Mouse (Mus musculus): ENCODE results near the gene Sncg.
"Not testable (repeated sequence)": the region's sequence is repeated elsewhere in the genome, so short reads cannot be mapped to it uniquely, and the experiment has no call there.

Sncg gene

GRCm38 (mm10) chr14:34370921-34371320, 3.7 kb downstream of the Sncg start:
- no peak for DNase-seq (ENCODE audit: low read depth, low spot score)

DNA sequence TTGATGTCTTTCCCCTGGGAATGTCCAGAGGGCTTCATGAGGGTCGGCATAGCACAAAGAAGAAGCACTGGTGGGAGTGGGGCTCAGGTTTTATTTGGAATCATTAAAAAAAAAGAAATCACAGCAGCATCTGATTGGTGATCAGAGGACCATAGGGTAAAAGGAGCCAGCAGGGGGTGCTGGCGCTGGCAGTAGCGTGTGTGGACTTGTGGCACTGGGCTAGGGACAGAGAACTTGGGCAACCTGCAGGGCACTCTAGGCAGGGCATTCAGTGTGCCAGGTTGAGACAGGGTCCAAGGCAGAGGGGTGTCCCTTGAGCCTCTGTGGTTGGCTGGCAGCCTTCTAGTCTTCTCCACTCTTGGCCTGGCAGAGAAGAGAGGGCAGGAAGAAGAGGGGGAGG, 4.4 kb downstream of the Sncg start:
- no peak for DNase-seq (ENCODE audit: low read depth, low spot score)

DNA sequence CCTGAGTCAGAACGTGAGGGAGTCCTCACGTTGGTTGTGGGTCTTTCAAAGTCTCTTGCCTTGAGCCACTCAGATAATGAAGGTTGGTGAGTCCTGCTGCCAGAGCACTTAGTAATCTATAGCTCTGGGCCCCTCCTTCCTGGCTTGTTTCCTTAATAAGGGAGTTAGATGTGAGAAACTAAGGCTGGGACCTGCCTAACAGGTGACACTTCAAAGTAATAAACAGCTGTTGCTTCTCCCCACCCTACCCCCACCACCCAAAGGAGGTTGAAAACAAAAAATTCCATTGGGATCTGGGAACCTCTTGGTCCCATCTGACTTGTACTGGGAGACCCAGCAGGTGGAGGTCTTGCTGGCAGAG, 9.5 kb downstream of the Sncg start:
- no peak for DNase-seq (ENCODE audit: low read depth, low spot score)

DNA sequence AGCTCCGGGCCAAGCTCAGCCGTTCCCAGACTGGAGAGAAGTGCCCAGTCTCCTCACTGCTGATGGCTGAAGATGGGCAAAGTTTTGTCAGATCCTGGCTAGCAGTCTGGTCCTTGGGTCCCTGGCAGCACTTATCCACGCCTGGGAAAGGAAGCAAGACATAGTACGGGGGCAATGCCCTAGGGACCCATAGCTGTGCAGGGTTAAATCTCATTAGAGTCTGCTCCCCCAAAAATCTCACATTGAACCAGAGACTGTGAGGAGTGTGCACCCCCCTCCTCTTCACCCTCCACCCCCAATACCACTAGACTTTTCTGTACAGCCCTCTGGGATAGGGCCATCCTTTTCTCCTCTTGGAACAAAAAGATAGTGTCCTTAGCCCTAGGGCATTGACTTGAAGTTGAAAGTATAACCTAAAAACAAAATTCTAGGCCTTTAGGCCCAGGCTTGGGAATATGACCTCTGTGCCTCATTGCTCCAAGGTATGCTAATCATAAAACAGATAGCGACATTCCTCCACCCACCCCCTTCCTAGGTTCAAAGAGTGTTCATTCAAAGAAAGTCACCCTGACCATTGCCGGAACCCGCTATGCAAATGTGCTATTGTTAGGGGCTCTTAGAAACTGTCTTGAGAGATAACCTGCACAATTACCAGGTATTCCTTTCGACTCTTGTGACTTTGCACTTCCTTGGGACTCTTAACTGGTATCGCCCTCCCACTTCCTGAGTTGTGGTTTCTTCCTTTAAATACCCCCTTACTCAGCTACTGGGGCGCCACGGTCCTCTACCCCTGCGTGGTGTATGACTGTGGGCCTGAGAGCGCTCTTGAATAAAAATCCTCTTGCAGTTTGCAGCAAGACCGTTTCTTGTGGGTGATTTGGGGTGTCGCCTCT, 10.1 kb downstream of the Sncg start:
- DNase-seq (ENCODE audit: low read depth, low spot score): not testable (repeated sequence)

DNA sequence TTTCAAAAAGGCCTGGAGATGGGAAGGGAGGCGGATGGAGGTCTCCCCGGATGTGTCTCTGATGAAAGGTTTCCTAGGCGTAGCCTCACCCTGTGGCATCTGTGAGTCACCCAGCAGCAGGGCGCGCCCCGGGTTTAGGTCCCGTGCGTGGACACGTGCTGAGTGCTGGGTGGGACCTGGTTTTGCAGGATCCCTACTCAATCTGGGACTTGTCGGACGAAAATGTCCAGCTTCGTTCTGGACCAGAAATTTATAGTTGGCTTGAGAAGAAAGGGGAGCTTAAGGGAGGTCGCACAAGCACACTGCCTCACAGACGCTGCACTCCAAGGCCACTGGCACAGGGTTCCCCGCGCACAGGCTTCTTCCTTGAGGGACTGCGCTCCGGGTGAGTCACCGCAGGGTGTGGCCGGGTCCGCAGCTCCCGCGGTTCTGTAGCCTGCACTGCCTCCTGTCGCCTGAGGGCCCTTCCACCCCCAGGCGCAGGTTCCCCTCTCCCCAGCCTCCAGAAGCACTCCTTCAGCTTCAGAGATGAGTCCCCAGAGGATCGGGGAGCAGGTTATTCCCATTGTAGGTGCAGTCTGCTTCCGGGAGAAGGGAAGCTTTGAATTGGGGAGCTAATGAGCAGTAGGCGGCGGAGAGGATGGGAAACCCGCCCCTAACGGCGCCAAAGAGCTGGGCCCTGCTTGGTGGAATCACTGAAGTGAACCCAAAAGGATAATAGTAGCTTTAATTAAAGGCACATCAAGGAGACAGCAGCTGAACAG, 10.9 kb downstream of the Sncg start:
- peak; percentile 86 for DNase-seq (ENCODE audit: low read depth, low spot score)

DNA sequence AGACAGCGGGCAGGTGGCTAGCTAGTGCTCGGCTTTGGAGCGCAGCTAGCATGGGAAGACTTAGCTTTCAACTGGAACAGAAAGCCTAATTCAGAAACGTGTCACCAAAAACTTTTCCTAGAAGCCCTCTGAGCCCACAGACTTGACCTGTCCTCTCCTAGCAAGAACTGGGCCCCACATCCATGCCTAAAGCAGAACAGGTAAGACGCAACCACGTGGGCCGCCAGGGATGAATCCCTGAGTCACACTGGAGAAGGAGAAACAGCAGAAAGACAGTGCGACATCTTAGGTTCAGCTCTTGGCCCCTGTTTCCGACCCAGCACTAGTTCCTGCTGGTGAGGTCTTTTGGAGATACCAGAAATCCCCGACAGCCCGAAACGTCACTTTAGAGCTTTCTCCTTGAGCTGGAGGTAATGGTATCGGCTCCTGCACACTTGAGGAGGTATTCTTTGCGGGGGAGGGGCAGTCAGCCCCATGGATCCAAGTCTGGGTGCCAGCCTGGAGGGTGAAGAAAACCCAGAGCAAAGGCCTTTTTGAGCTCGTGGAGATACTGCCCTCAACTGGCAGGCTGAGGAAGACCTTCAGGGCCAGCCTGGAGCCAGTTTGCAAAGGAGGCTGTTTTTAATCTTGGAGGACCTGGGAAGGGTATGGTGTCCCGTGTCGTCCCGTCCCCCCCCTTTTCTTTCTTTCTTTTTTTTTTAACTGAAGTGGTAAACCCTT, 11.7 kb downstream of the Sncg start:
- peak; percentile 92 for DNase-seq (ENCODE audit: low read depth, low spot score)

DNA sequence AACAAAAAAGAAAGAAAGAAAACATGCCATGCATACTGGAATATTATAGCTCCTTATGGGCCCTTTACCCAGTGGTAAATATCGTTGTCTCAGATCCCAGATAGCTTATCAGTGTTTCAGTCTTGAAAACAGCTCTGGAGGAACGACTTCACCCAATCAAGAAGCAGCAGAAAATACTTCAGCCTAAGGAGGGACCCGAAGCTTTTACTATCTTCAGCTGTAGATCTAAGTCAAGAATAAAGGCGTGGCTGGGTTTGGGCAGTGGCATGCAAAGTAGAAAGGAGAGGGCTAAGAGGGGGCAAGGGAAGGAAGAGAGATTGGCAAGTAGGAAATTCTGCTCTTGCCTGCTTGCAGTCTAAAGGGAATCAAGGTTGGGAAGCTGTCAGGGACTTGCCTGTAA, 12.5 kb downstream of the Sncg start:
- no peak for DNase-seq (ENCODE audit: low read depth, low spot score)

GRCm38 (mm10) chr14:34360251-34360650, 14.3 kb downstream of the Sncg start:
- DNase-seq (ENCODE audit: low read depth, low spot score): no peak

DNA sequence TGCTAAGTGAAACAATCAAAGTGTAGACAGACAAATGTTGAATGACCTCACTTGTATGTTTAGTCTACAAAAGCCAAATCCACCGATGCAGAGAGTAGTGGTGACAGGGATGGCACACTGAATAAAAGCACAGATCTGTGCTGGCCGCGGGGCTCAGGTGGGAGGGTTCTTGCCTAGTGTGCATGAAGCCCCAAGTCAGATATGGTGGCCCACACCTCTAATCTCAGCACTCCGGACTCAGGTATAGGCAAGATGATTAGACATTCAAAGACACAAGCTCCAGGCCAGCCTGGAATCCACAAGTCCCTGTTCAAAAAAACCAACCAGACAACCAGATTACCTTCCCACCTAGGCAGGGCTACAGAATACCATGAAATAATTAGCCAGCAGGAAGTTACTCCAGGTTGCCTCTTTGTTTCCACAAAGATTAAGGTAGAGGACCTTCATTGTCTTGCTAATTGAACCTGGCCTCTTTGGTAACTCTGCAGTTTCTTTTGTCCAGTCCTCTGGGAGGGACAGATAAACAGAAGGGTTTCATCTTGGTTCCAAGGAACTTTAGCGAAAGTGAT, 14.8 kb downstream of the Sncg start:
- no peak for DNase-seq (ENCODE audit: low read depth, low spot score)

DNA sequence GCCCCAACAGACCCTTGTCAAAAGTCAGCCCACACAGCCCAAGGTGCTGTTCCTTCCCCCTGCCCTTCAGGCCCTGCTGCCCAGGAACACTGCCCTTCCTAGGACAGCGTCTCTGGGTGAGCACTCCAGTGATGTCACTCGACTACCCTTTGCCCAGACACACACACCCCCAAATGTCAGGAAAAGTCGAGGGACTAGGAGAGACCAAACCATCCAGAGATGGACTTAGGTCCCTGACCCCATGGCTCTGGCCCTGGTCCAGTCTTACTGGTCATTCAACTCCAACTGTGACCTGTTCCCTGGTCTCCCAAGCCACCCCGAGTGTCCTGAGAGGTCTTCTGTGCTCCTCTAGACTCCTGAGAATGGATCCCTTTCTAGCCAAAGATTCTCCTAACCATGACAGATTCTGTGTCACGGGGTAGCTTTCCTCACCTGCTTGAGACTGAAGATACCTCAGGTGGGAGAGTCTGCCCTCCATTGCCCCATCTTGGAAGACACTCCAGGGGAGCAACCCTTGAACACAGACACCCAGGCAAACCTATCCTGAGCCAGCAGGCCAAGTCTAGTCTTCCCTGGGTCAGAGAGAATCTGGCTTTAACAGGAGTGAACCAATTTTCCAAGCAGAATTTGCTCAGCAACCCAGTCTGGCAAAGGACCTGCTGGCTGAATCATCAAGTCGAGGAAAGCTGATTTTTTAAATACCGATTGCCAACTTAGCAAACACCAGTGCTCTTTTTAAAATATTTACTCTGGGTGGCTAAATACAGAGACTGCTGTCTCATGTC, 16.7 kb downstream of the Sncg start:
- peak; percentile 60 for DNase-seq (ENCODE audit: low read depth, low spot score)

GRCm38 (mm10) chr14:34355301-34355700, 19.3 kb downstream of the Sncg start, which contains the start of gene Fam25c:
Gene Fam25c, minus strand, starts transcription at chr14:34355433.
- no peak for DNase-seq (ENCODE audit: low read depth, low spot score)

DNA sequence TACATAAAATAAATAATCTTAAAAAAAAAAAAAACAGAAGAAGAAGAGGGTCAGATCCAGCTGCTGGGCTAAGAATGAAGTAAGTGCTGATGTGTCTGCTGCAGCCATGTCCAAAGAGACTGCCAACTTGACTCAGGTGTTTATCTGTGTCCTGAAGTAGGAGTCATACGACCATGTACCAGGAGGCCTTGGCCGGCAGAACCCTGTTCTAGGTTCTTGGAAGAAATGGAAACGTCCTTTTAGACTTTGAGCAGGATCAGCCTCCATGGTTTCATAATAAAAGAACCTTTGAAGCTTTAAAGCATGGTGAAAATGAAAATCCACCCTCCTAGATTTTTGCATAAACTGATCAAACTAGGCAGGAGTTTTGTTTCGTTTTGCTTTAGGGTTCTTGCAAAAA, 20.1 kb downstream of the Sncg start:
- no peak for DNase-seq (ENCODE audit: low read depth, low spot score)

DNA sequence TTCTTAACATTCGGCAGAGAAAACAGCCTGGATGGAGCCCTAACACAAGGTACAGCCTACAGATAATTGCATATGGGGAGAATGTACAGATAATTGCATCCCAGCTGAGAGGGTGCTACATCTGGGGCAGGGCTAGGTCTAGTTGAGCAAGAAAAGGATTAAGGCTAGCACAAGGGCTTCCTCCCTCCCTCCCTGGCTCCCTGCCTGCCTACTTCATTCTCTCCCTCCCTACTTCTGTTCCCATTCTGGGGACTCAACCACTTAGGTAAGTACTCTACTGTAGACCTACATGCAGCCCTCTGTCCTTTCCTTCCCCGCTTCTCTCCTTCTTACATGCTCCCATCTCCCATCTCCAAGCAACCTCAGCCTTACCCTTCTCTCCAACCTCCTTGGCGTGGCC, 21.3 kb downstream of the Sncg start:
- DNase-seq (ENCODE audit: low read depth, low spot score): no peak

GRCm38 (mm10) chr14:34352523-34352922, 22.1 kb downstream of the Sncg start:
- no peak for DNase-seq (ENCODE audit: low read depth, low spot score)

GRCm38 (mm10) chr14:34351660-34352059, 22.9 kb downstream of the Sncg start:
- DNase-seq (ENCODE audit: low read depth, low spot score): no peak

GRCm38 (mm10) chr14:34349007-34349406, 25.6 kb downstream of the Sncg start:
- DNase-seq (ENCODE audit: low read depth, low spot score): no peak

DNA sequence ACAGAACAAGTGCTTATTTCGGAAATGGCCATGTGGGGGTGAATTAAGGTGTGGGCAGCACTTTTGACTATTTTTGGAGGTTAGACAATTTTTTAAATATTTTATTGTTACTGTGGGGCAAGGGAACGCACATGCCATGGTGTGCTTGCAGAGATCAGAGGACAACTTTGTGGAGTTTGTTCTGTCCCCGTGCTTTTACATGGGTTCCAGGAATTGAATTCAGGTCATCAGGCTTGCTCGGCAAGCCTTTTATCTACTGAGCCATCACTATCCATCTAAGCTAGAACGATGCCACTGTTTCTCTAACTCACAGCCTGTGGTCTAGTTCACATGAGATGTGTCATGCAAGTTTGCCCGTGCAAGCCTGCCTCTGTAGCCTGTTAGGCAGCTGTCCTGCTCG, 26.3 kb downstream of the Sncg start:
- peak; percentile 27 for DNase-seq (ENCODE audit: low read depth, low spot score)

GRCm38 (mm10) chr14:34347084-34347483, 27.5 kb downstream of the Sncg start:
- no peak for DNase-seq (ENCODE audit: low read depth, low spot score)

GRCm38 (mm10) chr14:34345771-34346566, 28.6 kb downstream of the Sncg start:
- peak; percentile 16 for DNase-seq (ENCODE audit: low read depth, low spot score)

- no peak for DNase-seq (ENCODE audit: low read depth, low spot score)
Observed at GRCm38 (mm10) chr14:34344361-34344760, 30.2 kb downstream of the Sncg start.
